Comparison of ENCODE assay signal across 8 mouse cellular contexts in genomic region chrX:159532427-159532810, GRCm38 (mm10). TPM values are rescaled to one million over a fixed set of nuclear protein-coding genes. Genes with fewer than 3 reads are reported as not detected.
DNase-seq lines count a peak whose midpoint lies in the region; ATAC-seq lines count a peak whose summit lies in the region.

No protein-coding gene starts in this region.

- peak overlapping the region; percentile 72 for H3K4me3 ChIP-seq in heart, embryonic 10.5 days
- H3K4me3 ChIP-seq in kidney, embryonic 15.5 days (replicated peaks) = peak overlapping the region; percentile 64

- H3K27me3 ChIP-seq in heart, embryonic 10.5 days (ENCODE audit: insufficient read depth, poor library complexity, severe bottlenecking) = no peaks in the 10 kb centered on the region; the same call in 1 of the 2 replicates
- H3K27me3 ChIP-seq in kidney, embryonic 15.5 days = peaks cover 3% of the 10 kb centered on the region

- H3K4me1 ChIP-seq in heart, embryonic 10.5 days = no peaks in the 10 kb centered on the region
- H3K4me1 ChIP-seq in kidney, embryonic 15.5 days = 0 out of 2 replicates have a peak, but pooled peaks cover 3% of the 10 kb centered on the region

- peak overlapping the region; percentile 58 for H3K4me2 ChIP-seq in kidney, embryonic 15.5 days

- peak overlapping the region; percentile 51 for H3K9ac ChIP-seq in kidney, embryonic 15.5 days

- peak; percentile 96 for DNase-seq in B cell, adult 2 months
- peak; percentile 97 for DNase-seq in brain, adult 2 months (ENCODE audit: low read depth, low spot score)
- DNase-seq in heart, embryonic 10.5 days (ENCODE audit: low spot score) = peak; percentile 97
- peak; percentile 99 for DNase-seq in liver
- DNase-seq in spleen, postnatal 4 days (ENCODE audit: low spot score in 2 of 2) = peak; percentile 97 to 98

- ATAC-seq in erythroblast, adult 5-6 weeks (replicated peaks; ENCODE audit: low FRiP score, poor library complexity, severe bottlenecking) = peak; percentile 99
- peak; percentile 98 for ATAC-seq in kidney, embryonic 15.5 days (replicated peaks; ENCODE audit: low FRiP score)
- ATAC-seq in monocyte, adult 5-6 weeks (replicated peaks; ENCODE audit: insufficient number of reproducible peaks, low FRiP score, low TSS enrichment, poor library complexity, severe bottlenecking) = peak; percentile 98

- no peaks in the 10 kb centered on the region for H3K36me3 ChIP-seq in heart, embryonic 10.5 days
- H3K36me3 ChIP-seq in kidney, embryonic 15.5 days = no peaks in the 10 kb centered on the region

- 9% methylated on average over 37 of the region's 38 CpGs for WGBS in heart, embryonic 10.5 days
- WGBS in kidney, embryonic 15.5 days = 10% methylated on average over 35 of the region's 38 CpGs

- H3K27ac ChIP-seq in heart, embryonic 10.5 days = peak overlapping the region; percentile 87
- peak overlapping the region; percentile 90 for H3K27ac ChIP-seq in kidney, embryonic 15.5 days

- no peaks in the 10 kb centered on the region for H3K9me3 ChIP-seq in heart, embryonic 10.5 days
- no peaks in the 10 kb centered on the region for H3K9me3 ChIP-seq in kidney, embryonic 15.5 days (replicated peaks)

RNA-seq across cellular contexts. Expression of gene Bclaf3, which starts 5.9 kb away (rescaled TPM):
- total RNA-seq in erythroblast, adult 5-6 weeks (2015; ENCODE audit: low replicate concordance) = 9.6 and 12.5 TPM in 2 replicates
- total RNA-seq in erythroblast, adult 5-6 weeks (2017; ENCODE audit: low replicate concordance) = 8.8 and 25.6 TPM in 2 replicates
- 16.7 and 18.5 TPM in 2 replicates for polyA plus RNA-seq in heart, embryonic 10.5 days (2016; fragmentation: Nextera tagmentation; extraction: Ambion mirVana)
- 21.2 and 24.6 TPM in 2 replicates for polyA plus RNA-seq in kidney, embryonic 15.5 days (2015; fragmentation: Nextera tagmentation; extraction: Ambion mirVana)
- total RNA-seq in monocyte, adult 5-6 weeks (2017) = 30.3 to 48.1 TPM (median 31.0 TPM) in 3 replicates

Comparison
In these comparisons a context has a peak if more than half of its experiments do, and no peak if none do; other contexts are left out.
1. Peak in every context shown above with its lines: DNase-seq, ATAC-seq, H3K4me3 ChIP-seq and H3K27ac ChIP-seq.